In genomic region chr7:67951532-67952035, GRCm38 (mm10) we compare ENCODE assay signal across 8 mouse cellular contexts. TPM values are rescaled to one million over a fixed set of nuclear protein-coding genes. Genes with fewer than 3 reads are reported as not detected.
A peak's percentile ranks its signal among the peaks of the same experiment; 100 is the strongest.
DNase-seq lines count a peak whose midpoint lies in the region; ATAC-seq lines count a peak whose summit lies in the region.

No protein-coding gene starts in this region.

- H3K9me3 ChIP-seq in intestine, embryonic 15.5 days, result no peaks in the 10 kb centered on the region
- H3K9me3 ChIP-seq in midbrain, embryonic 10.5 days (replicated peaks), result no peaks in the 10 kb centered on the region

- peak overlapping the region; percentile 84 for H3K4me3 ChIP-seq in intestine, embryonic 15.5 days (replicated peaks)
- H3K4me3 ChIP-seq in midbrain, embryonic 10.5 days, result peak overlapping the region; percentile 99

- H3K9ac ChIP-seq in intestine, embryonic 15.5 days, result peak overlapping the region; percentile 88

- WGBS in intestine, embryonic 15.5 days, result under 1% methylated on average over 45 of the region's 73 CpGs
- under 1% methylated on average over 36 of the region's 73 CpGs for WGBS in midbrain, embryonic 10.5 days

- peak; percentile 84 for ATAC-seq in intestine, embryonic 15.5 days

- no peaks in the 10 kb centered on the region for H3K36me3 ChIP-seq in intestine, embryonic 15.5 days
- no peaks in the 10 kb centered on the region for H3K36me3 ChIP-seq in midbrain, embryonic 10.5 days

- H3K4me1 ChIP-seq in intestine, embryonic 15.5 days (replicated peaks), result peaks cover 12% of the 10 kb centered on the region; the same call in 1 of the 2 replicates
- H3K4me1 ChIP-seq in midbrain, embryonic 10.5 days, result peaks cover 45% of the 10 kb centered on the region

- peak overlapping the region; percentile 91 for H3K4me2 ChIP-seq in intestine, embryonic 15.5 days (replicated peaks)

- H3K27me3 ChIP-seq in intestine, embryonic 15.5 days (replicated peaks), result no peaks in the 10 kb centered on the region
- H3K27me3 ChIP-seq in midbrain, embryonic 10.5 days (ENCODE audit: low read depth, poor library complexity, severe bottlenecking), result peaks cover 9% of the 10 kb centered on the region; the same call in 1 of the 2 replicates

- peak overlapping the region; percentile 100 for H3K27ac ChIP-seq in intestine, embryonic 15.5 days
- peak overlapping the region; percentile 100 for H3K27ac ChIP-seq in midbrain, embryonic 10.5 days (replicated peaks)

- DNase-seq in adrenal gland, adult 2 months, result peak; percentile 99
- DNase-seq in embryo, embryonic 11 days, result peak; percentile 98
- DNase-seq in gastrocnemius, postnatal 25 days, result peak; percentile 95
- peak; percentile 95 to 96 for DNase-seq in left cerebral cortex, postnatal 25 days (ENCODE audit: low spot score in 2 of 2)
- DNase-seq in midbrain, embryonic 10.5 days (ENCODE audit: low spot score), result peak; percentile 93
- peak; percentile 94 for DNase-seq in right cerebral cortex, postnatal 4 days
- DNase-seq in yolk sac, embryonic 10.5 days (ENCODE audit: low spot score), result peak; percentile 91

- intact Hi-C loops in left cerebral cortex, postnatal 25 days (cut with DNase I), result loop anchor here (1.0 to 10.0 kb wide), 10 partner anchors 40 to 406 kb away; no protein-coding TSS in a partner anchor

RNA-seq across cellular contexts. Expression of gene Igf1r, which starts 1.0 kb away (rescaled TPM):
- total RNA-seq in adrenal gland, adult 2 months (2021), result 10 to 100 TPM; 41.2 to 95.1 TPM
- polyA plus RNA-seq in adrenal gland, adult 2 months (2012; rRNA removed), result 14.8 and 21.3 TPM in 2 replicates
- 1 to 10 TPM; 9.5 to 9.6 TPM for total RNA-seq in gastrocnemius, postnatal 25 days (2021)
- polyA plus RNA-seq in intestine, embryonic 15.5 days (2015; fragmentation: Nextera tagmentation; extraction: Ambion mirVana), result 13.7 and 15.2 TPM in 2 replicates
- total RNA-seq in left cerebral cortex, postnatal 25 days (2021), result 10 to 100 TPM; 45.8 to 47.3 TPM
- 17.0 and 21.6 TPM in 2 replicates for polyA plus RNA-seq in midbrain, embryonic 10.5 days (2016; fragmentation: Nextera tagmentation; extraction: Ambion mirVana)

Comparison
In these comparisons a context has a peak if more than half of its experiments do, and no peak if none do; other contexts are left out.
1. Peak in every context shown above with its lines: DNase-seq, ATAC-seq, H3K4me3 ChIP-seq and H3K27ac ChIP-seq.